Mouse (Mus musculus): ENCODE measurements around the gene Hhat.

GRCm38 (mm10) chr1:192639175-192639574 lies 131.8 kb downstream of the Hhat start:
- TF ChIP-seq EP300 (optimal IDR thresholded peaks at IDR 0.05) (no peak), CTCF (IDR thresholded peaks at IDR 0.05; ENCODE audit: low read depth) (no peak)

All from stomach, postnatal 0 days (tissue).